Mouse (Mus musculus) brain, embryonic 14.5 days (tissue): ENCODE measurements at regions not wholly inside any gene's neighbourhood (a gene's known extent, or its start where the extent isn't known, plus 50 kb on each side); places are given as distances from the start of the nearest gene placed in this dataset.

Source experiments
- CTCF ChIP-seq: fragments of 200-500 bp; IDR thresholded peaks from 2 replicates; pipeline ENCODE4 v1.5.1; 2012; ENCODE audit warnings: inconsistent platforms, mild to moderate bottlenecking, moderate library complexity, borderline replicate concordance; ENCODE audit not compliant: insufficient read depth, insufficient read length; ENCODE audit errors: extremely low read depth
- POLR2A ChIP-seq: fragments of 200-500 bp; IDR thresholded peaks from 2 replicates; pipeline ENCODE4 v1.6.1; 2012; ENCODE audit warnings: mild to moderate bottlenecking, inconsistent platforms, borderline replicate concordance; ENCODE audit not compliant: poor library complexity, insufficient read depth, insufficient read length, severe bottlenecking; ENCODE audit errors: extremely low read depth

DNA sequence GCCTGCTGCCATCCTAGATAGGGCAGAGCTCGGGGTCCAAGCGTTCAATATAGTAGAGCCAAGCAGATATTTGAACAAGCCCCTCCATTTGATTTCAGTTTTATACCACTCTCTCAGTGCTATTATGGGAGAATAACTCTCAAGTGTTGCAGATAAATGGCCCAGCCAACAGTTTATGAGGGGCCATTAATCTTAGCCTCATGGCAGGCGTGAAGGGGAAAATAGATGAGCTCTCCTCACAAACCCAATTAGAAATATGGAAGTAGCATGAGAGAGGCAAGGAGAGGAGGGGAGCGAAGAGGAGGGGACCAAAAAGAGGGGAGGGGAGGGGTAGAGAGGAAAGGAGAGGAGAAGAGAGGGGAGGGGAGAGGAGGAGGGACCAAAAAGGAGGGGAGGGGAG, 213.3 kb downstream of the Tmsb4x start:
- TF ChIP-seq POLR2A: no peak
- no peak for TF ChIP-seq CTCF
